Mouse (Mus musculus): Measurements from ENCODE around the gene Gin1. TPM values are rescaled to one million over a fixed set of nuclear protein-coding genes. Genes with fewer than 3 reads are reported as not detected.

Gene Gin1
- polyA plus RNA-seq, 1 experiment from 2014 or later, result 15.7 TPM

DNA sequence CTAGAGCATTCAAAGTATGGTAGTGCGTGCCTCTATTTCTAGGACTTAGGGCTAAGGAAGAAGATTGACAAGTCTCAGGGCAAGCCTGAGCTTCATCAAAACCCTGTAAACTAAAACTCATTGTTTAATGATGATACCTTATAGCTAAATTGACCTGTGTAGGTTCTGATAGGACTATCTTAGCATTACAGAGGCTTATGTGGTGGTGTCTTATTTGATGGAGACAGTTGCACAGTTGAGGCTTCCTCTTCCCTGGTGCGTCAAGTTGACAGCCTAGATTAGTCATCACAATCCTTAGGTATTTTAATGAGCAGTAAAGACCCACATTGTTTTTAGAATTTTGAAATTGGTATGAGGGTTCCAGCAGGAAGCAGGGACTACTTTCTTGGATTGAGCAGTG, 4.0 kb downstream of the Gin1 start:
- Histone ChIP-seq H3K9ac (replicated peaks; ENCODE audit: low read depth, low read length) (no peak overlapping the region), H3K36me3 (ENCODE audit: control insufficient read depth, insufficient read depth) (0 out of 2 replicates have a peak, but pooled peaks cover 2% of the 10 kb centered on the region), H3K4me3 (replicated peaks; ENCODE audit: low read length) (no peak overlapping the region), H3K4me1 (replicated peaks; ENCODE audit: control insufficient read depth, insufficient read depth, low read length) (peaks cover 3% of the 10 kb centered on the region; the same call in 1 of the 2 replicates), H3K27me3 (replicated peaks; ENCODE audit: control insufficient read depth, insufficient read depth, low read length) (no peaks in the 10 kb centered on the region), H3K9me3 (ENCODE audit: control insufficient read depth, low read length) (no peaks in the 10 kb centered on the region), H3K4me2 (ENCODE audit: low read length) (no peak overlapping the region), H3K27ac (ENCODE audit: low read length) (no peak overlapping the region)
- 98% methylated on average over 2 of the region's 2 CpGs for WGBS
- no peak for ATAC-seq

DNA sequence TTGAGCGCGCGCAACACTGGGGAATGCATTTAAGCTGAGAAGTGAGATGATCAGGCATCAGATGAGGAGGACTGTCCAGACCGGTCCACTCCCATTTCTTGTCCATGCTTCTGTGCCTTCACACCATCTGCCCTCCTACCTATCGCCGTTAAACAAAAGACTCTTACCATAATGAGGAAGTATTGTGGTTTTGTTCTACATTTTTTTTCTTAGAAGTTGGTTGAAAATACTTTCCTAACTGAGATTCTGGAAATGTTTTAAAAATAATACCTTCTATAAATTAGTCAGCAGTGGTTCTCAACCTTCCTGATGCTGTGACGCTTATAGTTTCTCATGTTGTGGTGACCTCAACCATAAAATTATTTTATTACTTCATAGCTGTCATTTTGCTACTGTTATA, 11.7 kb downstream of the Gin1 start:
- no peak for ATAC-seq
- H3K27ac ChIP-seq (ENCODE audit: low read length), result no peak overlapping the region
- H3K4me2 ChIP-seq (ENCODE audit: low read length), result no peak overlapping the region
- H3K9me3 ChIP-seq (ENCODE audit: control insufficient read depth, low read length), result no peaks in the 10 kb centered on the region
- no peak overlapping the region for H3K9ac ChIP-seq (replicated peaks; ENCODE audit: low read depth, low read length)
- H3K4me1 ChIP-seq (replicated peaks; ENCODE audit: control insufficient read depth, insufficient read depth, low read length), result no peaks in the 10 kb centered on the region
- 97% methylated on average over 7 of the region's 7 CpGs for WGBS
- no peaks in the 10 kb centered on the region for H3K27me3 ChIP-seq (replicated peaks; ENCODE audit: control insufficient read depth, insufficient read depth, low read length)
- H3K36me3 ChIP-seq (ENCODE audit: control insufficient read depth, insufficient read depth), result 0 out of 2 replicates have a peak, but pooled peaks cover 2% of the 10 kb centered on the region
- H3K4me3 ChIP-seq (replicated peaks; ENCODE audit: low read length), result no peak overlapping the region

DNA sequence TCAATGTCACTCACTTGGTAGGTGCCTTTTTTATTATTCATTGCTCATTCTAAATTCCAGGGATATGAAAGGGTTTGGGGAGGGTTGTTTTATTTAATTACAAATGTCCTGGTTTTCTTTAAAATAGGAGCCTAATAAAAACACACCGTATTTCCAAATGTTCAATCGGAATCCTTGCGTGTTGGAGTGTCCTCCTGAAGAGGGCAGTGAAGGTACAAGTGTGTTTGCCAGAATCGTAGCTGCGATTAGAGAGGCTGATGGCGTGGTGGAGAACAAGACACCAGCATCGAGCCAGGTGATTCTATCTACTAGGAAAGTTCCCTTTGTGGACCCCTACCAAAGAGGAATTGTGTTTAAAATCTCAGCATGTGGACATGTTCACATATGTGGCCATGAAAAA, 15.0 kb downstream of the Gin1 start:
- H3K36me3 ChIP-seq (ENCODE audit: control insufficient read depth, insufficient read depth), result no peaks in the 10 kb centered on the region

DNA sequence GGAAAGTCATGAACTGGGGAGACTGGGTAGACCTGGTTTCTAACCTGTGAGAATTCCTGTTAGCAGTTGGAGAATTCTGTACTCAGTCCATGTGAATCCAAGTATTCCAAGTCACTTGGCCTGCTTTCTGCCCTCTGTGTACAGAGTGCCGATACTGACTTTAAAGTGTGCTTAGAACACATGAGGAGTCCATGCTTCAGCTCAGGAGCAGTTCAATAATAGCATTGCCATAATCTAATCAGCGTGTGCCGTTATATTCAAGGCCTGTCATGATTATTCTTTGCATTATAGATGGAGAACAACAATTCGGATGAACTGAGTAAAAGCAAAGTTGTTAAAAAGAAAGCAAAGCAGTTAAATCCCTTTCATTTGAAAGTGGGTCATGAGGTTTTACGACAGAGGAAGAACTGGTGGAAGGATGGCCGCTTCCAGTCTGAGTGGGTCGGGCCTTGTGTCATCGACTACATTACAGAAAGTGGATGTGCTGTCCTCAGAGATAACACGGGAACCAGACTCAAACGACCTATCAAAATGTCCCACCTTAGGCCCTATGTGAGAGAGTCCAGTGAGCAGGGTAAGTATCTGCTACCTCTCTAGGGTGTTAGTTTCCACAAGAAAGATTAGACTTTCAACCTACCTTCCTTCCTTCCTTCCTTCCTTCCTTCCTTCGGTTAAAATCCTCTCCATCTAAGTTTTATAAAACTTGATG, 15.9 kb downstream of the Gin1 start:
- no peak overlapping the region for H3K9ac ChIP-seq (replicated peaks; ENCODE audit: low read depth, low read length)

More for the DNA sequence above, 15.0 kb downstream of the Gin1 start:
- Histone ChIP-seq H3K27me3 (replicated peaks; ENCODE audit: control insufficient read depth, insufficient read depth, low read length) (no peaks in the 10 kb centered on the region), H3K4me2 (ENCODE audit: low read length) (no peak overlapping the region), H3K4me1 (replicated peaks; ENCODE audit: control insufficient read depth, insufficient read depth, low read length) (no peaks in the 10 kb centered on the region), H3K27ac (ENCODE audit: low read length) (no peak overlapping the region), H3K9me3 (ENCODE audit: control insufficient read depth, low read length) (no peaks in the 10 kb centered on the region), H3K4me3 (replicated peaks; ENCODE audit: low read length) (no peak overlapping the region), H3K9ac (replicated peaks; ENCODE audit: low read depth, low read length) (no peak overlapping the region)
- WGBS, result 79% methylated on average over 7 of the region's 7 CpGs
- no peak for ATAC-seq

DNA sequence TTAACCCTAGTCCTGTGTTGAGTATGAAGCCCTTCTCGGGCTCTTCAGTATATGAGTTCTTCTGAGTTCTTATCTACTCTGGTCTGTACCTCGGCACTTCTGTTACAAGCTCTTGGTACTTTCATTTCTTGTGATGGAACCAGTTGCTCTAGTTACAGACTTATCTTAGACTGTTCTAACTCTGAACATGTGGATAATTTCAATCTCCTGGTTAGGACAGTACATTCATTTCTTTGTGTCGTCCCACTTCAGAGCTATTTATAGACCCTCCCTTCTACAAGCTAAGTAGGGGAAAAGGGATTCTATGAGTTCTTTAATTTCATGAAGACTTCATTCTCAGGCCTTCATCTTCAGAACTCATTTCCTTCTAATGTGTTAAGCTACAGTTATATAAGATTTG, 17.7 kb downstream of the Gin1 start:
- no peaks in the 10 kb centered on the region for H3K27me3 ChIP-seq (replicated peaks; ENCODE audit: control insufficient read depth, insufficient read depth, low read length)
- 93% methylated on average over 3 of the region's 3 CpGs for WGBS
- H3K4me1 ChIP-seq (replicated peaks; ENCODE audit: control insufficient read depth, insufficient read depth, low read length), result no peaks in the 10 kb centered on the region
- ATAC-seq, result no peak
- no peak overlapping the region for H3K4me2 ChIP-seq (ENCODE audit: low read length)
- no peak overlapping the region for H3K4me3 ChIP-seq (replicated peaks; ENCODE audit: low read length)
- H3K27ac ChIP-seq (ENCODE audit: low read length), result no peak overlapping the region
- H3K9ac ChIP-seq (replicated peaks; ENCODE audit: low read depth, low read length), result no peak overlapping the region
- no peaks in the 10 kb centered on the region for H3K36me3 ChIP-seq (ENCODE audit: control insufficient read depth, insufficient read depth)
- H3K9me3 ChIP-seq (ENCODE audit: control insufficient read depth, low read length), result no peaks in the 10 kb centered on the region

More for the DNA sequence above, 15.9 kb downstream of the Gin1 start:
- no peak overlapping the region for H3K4me2 ChIP-seq (ENCODE audit: low read length)
- H3K4me3 ChIP-seq (replicated peaks; ENCODE audit: low read length), result no peak overlapping the region
- H3K36me3 ChIP-seq (ENCODE audit: control insufficient read depth, insufficient read depth), result no peaks in the 10 kb centered on the region
- H3K9me3 ChIP-seq (ENCODE audit: control insufficient read depth, low read length), result no peaks in the 10 kb centered on the region
- no peak for ATAC-seq
- H3K27me3 ChIP-seq (replicated peaks; ENCODE audit: control insufficient read depth, insufficient read depth, low read length), result no peaks in the 10 kb centered on the region
- no peak overlapping the region for H3K27ac ChIP-seq (ENCODE audit: low read length)
- 91% methylated on average over 11 of the region's 11 CpGs for WGBS
- H3K4me1 ChIP-seq (replicated peaks; ENCODE audit: control insufficient read depth, insufficient read depth, low read length), result no peaks in the 10 kb centered on the region

DNA sequence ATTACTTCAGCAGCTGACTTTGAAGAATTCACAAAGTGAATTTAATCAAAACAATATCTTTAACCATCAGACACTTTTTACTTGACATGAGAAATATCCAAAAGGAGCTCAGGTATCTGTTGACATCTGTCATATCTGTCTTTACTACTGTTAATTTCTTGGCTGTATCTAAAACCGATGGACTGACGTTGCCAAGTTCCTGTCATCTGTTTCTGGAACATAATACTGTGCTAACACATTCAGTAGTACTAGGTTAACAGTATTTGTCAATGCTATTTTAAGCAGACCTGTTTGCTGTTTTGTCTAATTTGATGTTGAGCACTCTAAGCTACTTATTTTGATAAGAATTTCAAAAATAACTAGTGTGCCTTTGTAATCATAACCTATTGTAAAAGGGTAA, 18.5 kb downstream of the Gin1 start:
- 80% methylated on average over 2 of the region's 2 CpGs for WGBS
- no peaks in the 10 kb centered on the region for H3K36me3 ChIP-seq (ENCODE audit: control insufficient read depth, insufficient read depth)
- ATAC-seq, result 0 out of 2 replicates have a peak, but pooled peaks have one; percentile 36

DNA sequence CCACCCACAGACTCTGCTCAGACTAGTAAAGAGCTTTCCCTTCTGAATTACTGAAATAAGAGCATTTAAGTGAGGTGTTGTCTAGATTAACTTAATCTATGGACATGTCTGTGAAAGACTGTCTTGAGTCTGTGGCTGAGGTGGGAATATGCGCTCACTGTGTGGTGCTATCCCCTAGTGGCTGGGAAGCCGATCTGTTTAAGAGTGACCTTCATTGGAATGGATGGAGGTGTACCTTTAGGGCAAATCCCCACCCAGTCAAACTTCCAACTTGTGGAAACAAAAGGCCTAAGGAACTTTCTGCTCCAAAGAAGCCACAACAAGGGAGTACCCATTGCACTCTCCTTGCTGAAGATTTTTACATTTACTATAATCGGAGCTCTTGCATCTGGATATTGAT, 24.1 kb downstream of the Gin1 start:
- Histone ChIP-seq H3K36me3 (ENCODE audit: control insufficient read depth, insufficient read depth) (no peaks in the 10 kb centered on the region), H3K4me1 (replicated peaks; ENCODE audit: control insufficient read depth, insufficient read depth, low read length) (no peaks in the 10 kb centered on the region), H3K27ac (ENCODE audit: low read length) (no peak overlapping the region), H3K9ac (replicated peaks; ENCODE audit: low read depth, low read length) (no peak overlapping the region), H3K9me3 (ENCODE audit: control insufficient read depth, low read length) (no peaks in the 10 kb centered on the region), H3K27me3 (replicated peaks; ENCODE audit: control insufficient read depth, insufficient read depth, low read length) (no peaks in the 10 kb centered on the region), H3K4me2 (ENCODE audit: low read length) (no peak overlapping the region), H3K4me3 (replicated peaks; ENCODE audit: low read length) (no peak overlapping the region)
- ATAC-seq, result no peak
- 90% methylated on average over 3 of the region's 3 CpGs for WGBS

More for the DNA sequence above, 18.5 kb downstream of the Gin1 start:
- Histone ChIP-seq H3K4me2 (ENCODE audit: low read length) (no peak overlapping the region), H3K9me3 (ENCODE audit: control insufficient read depth, low read length) (no peaks in the 10 kb centered on the region), H3K4me1 (replicated peaks; ENCODE audit: control insufficient read depth, insufficient read depth, low read length) (no peaks in the 10 kb centered on the region), H3K27ac (ENCODE audit: low read length) (no peak overlapping the region), H3K9ac (replicated peaks; ENCODE audit: low read depth, low read length) (no peak overlapping the region), H3K27me3 (replicated peaks; ENCODE audit: control insufficient read depth, insufficient read depth, low read length) (no peaks in the 10 kb centered on the region), H3K4me3 (replicated peaks; ENCODE audit: low read length) (no peak overlapping the region)

DNA sequence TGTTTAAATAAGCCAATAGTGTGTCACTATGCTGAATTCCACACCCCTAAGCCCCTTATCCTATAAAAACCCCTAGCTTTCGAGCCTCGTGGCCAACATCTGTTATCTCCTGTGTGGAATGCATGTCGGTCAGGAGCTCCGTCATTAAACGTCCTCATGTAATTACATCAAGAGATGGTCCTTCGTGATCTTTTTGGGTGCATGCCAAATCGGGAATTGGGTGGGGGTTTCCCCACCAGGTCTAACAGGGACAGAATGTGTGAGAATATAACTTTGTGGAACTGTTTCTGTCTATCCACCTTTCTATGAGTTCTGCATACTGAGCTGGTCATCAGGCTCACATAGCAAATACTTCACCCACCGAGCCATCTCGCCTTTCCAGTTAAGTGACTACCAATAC, 26.0 kb downstream of the Gin1 start:
- Histone ChIP-seq H3K4me2 (ENCODE audit: low read length) (no peak overlapping the region), H3K9me3 (ENCODE audit: control insufficient read depth, low read length) (peaks cover 5% of the 10 kb centered on the region; the same call in 1 of the 2 replicates), H3K9ac (replicated peaks; ENCODE audit: low read depth, low read length) (no peak overlapping the region), H3K4me3 (replicated peaks; ENCODE audit: low read length) (no peak overlapping the region), H3K27me3 (replicated peaks; ENCODE audit: control insufficient read depth, insufficient read depth, low read length) (no peaks in the 10 kb centered on the region), H3K4me1 (replicated peaks; ENCODE audit: control insufficient read depth, insufficient read depth, low read length) (no peaks in the 10 kb centered on the region), H3K27ac (ENCODE audit: low read length) (no peak overlapping the region), H3K36me3 (ENCODE audit: control insufficient read depth, insufficient read depth) (no peaks in the 10 kb centered on the region)
- no peak for ATAC-seq
- WGBS, result 93% methylated on average over 9 of the region's 9 CpGs

DNA sequence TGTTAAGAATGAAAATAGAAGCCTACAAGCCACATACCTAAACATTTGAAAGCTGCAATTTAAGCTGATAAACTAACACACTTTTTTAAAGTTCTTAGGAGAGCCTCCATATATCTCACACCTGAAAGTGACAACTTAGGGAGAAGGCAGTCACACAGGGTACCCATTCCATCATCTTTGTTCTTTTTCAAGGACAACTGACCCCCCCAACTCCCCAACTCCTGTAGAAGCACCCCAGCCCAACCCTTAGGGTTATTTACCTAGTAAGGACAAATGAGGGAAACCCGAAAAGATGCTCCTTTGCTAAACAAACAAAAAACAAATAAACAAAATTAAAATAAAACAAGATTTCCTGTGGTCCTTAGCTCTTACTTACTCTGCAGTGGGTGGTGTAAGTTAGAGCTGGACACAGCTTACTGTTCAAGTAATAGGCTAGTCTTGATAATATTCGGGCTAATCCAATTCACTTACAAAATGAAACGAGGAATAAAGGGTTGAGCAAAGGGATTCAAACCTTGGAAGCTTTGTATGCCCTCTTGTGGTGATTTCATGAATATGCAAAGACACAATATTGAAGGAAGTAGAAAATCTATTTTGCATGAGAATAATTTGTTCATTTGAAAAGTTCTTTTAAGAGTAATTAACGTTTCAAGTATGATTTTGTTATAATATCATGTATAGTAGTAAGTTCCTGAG, 32.4 kb downstream of the Gin1 start:
- 30% methylated on average over 4 of the region's 4 CpGs for WGBS
- Histone ChIP-seq H3K9me3 (ENCODE audit: control insufficient read depth, low read length) (peaks cover 5% of the 10 kb centered on the region; the same call in 1 of the 2 replicates), H3K27ac (ENCODE audit: low read length) (no peak overlapping the region), H3K4me2 (ENCODE audit: low read length) (no peak overlapping the region), H3K27me3 (replicated peaks; ENCODE audit: control insufficient read depth, insufficient read depth, low read length) (no peaks in the 10 kb centered on the region), H3K36me3 (ENCODE audit: control insufficient read depth, insufficient read depth) (no peaks in the 10 kb centered on the region), H3K4me1 (replicated peaks; ENCODE audit: control insufficient read depth, insufficient read depth, low read length) (no peaks in the 10 kb centered on the region), H3K9ac (replicated peaks; ENCODE audit: low read depth, low read length) (no peak overlapping the region), H3K4me3 (replicated peaks; ENCODE audit: low read length) (no peak overlapping the region)
- no peak for ATAC-seq

All from forebrain, embryonic 16.5 days (tissue).